Mouse (Mus musculus) liver, embryonic 11.5 days (tissue): ENCODE data around the gene Gm9049. TPM values are rescaled to one million over a fixed set of nuclear protein-coding genes. Genes with fewer than 3 reads are reported as not detected.
"Not testable (repeated sequence)": the region's sequence is repeated elsewhere in the genome, so short reads cannot be mapped to it uniquely, and the experiment has no call there.

ENCODE experiments used
- ATAC-seq: fragments of 200-750 bp; cut with Nextera tagmentation; replicated peaks from 2 replicates; pipeline ENCODE4 v1.8.0; 2017; ENCODE audit warnings: moderate number of reproducible peaks, mild to moderate bottlenecking, moderate TSS enrichment, moderate library complexity; ENCODE audit not compliant: low FRiP score
- DNase-seq: peaks from one replicate; pipeline ENCODE4 v3.0.0-alpha.2; 2017; ENCODE audit warnings: low spot score
- H3K27ac ChIP-seq: fragments of 300-500 bp; sonication (generic); 2 replicates; pipeline ENCODE4 v1.5.1; 2014; ENCODE audit warnings: mild to moderate bottlenecking, low read depth, low read length, control low read depth
- H3K27me3 ChIP-seq: fragments of 300-500 bp; sonication (generic); replicated peaks from 2 replicates; pipeline ENCODE4 v1.6.1; 2014; ENCODE audit warnings: low read length, mixed read lengths; ENCODE audit not compliant: control insufficient read depth, insufficient read depth
- H3K36me3 ChIP-seq: fragments of 300-500 bp; sonication (generic); 2 replicates; pipeline ENCODE4 v1.6.1; 2014; ENCODE audit warnings: mild to moderate bottlenecking, low read length, moderate library complexity, mixed read lengths; ENCODE audit not compliant: control insufficient read depth, insufficient read depth
- H3K4me1 ChIP-seq: fragments of 300-500 bp; sonication (generic); replicated peaks from 2 replicates; pipeline ENCODE4 v1.6.1; 2014; ENCODE audit warnings: low read length, mixed read lengths; ENCODE audit not compliant: control insufficient read depth, insufficient read depth
- H3K4me2 ChIP-seq: fragments of 300-500 bp; sonication (generic); 2 replicates; pipeline ENCODE4 v1.6.1; 2014; ENCODE audit warnings: mild to moderate bottlenecking, control low read depth, moderate library complexity
- H3K4me3 ChIP-seq: fragments of 300-500 bp; sonication (generic); 2 replicates; pipeline ENCODE4 v1.5.1; 2014; ENCODE audit warnings: low read depth, low read length, control low read depth
- H3K9ac ChIP-seq: fragments of 300-500 bp; sonication (generic); 2 replicates; pipeline ENCODE4 v1.6.1; 2014; ENCODE audit warnings: low read depth, low read length, control low read depth
- H3K9me3 ChIP-seq: fragments of 300-500 bp; sonication (generic); 2 replicates; pipeline ENCODE4 v1.6.1; 2016; ENCODE audit warnings: low read length, inconsistent platforms, mixed read lengths; ENCODE audit not compliant: control insufficient read depth
- WGBS: fragments of 180-500 bp; shearing (Covaris S2); extraction: QIAGEN DNeasy Blood & Tissue Kit; methylation state at CpG from one replicate; pipeline ENCODE4 v1.1.7; 2014; 5-methylcytosine and 5-hydroxymethylcytosine counted together
- polyA plus RNA-seq: library from polyadenylated mRNA; unstranded; fragments of >200 nt; fragmentation: Nextera tagmentation; extraction: Ambion mirVana; gene quantifications from 2 replicates; pipeline ENCODE4 v1.2.1, GENCODE M21; 2014

The Gm9049 gene
- not detected in 2 replicates for polyA plus RNA-seq

GRCm38 (mm10) chr10:118354005-118354404 lies at the start of gene Gm9049:
Gene Gm9049 (minus strand): TSS chr10:118354105.
- not testable (repeated sequence) for H3K36me3 ChIP-seq, H3K9ac ChIP-seq, H3K4me3 ChIP-seq, H3K4me1 ChIP-seq, ATAC-seq, H3K27me3 ChIP-seq, DNase-seq, H3K4me2 ChIP-seq, H3K9me3 ChIP-seq, H3K27ac ChIP-seq
- no CpG with 5 or more reads among the region's 11 CpGs for WGBS

DNA sequence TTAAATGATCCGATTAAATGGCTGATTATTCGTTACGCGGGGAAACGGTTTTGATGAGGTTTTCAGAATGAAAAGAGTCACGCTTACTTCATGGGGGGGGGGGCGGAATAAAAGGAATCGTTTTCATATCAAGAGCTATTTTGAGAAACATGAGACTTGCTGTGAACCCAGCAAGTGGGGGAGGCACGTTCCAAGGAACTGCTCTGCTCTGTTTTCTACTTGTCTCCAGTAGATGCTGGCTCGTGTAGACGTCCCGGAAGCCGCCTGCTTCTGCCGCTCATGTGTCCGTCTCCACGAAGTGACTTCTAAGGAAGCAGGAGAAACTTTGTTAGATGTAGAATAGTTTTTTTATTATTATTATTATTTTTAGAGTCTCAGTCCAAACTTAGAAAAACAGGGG lies 46.0 kb upstream of the Gm9049 start:
- WGBS = 85% methylated on average over 16 of the region's 16 CpGs
- H3K9me3 ChIP-seq = no peaks in the 10 kb centered on the region
- H3K27me3 ChIP-seq = no peaks in the 10 kb centered on the region

DNA sequence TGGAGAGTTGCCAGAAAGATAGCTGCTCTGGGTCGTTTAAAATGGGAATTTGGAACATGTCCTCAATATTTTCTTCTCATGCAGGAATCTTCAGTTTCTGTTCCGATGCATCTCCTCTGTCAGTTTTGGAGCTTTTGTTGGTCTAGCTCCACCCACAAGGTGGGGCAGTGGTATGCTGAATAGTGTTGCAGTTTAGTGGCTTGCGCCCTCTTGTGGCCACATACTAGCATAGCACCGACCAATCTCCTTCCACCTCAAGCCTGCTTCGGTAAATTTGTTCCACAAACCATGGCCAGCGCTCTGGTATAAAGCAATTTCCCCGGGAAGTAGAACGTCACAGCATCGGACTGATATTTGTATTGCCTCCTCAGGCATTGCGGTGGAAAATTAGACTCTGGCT lies 16.5 kb upstream of the Gm9049 start:
- ATAC-seq (peak; percentile 82), DNase-seq (peak; percentile 59)
- no peaks in the 10 kb centered on the region for H3K36me3 ChIP-seq
- H3K4me3 ChIP-seq = no peak overlapping the region
- H3K4me2 ChIP-seq = peak overlapping the region; percentile 37; the same call in 1 of the 2 replicates
- 11% methylated on average over 10 of the region's 10 CpGs for WGBS
- H3K9ac ChIP-seq = no peak overlapping the region
- no peaks in the 10 kb centered on the region for H3K27me3 ChIP-seq
- H3K27ac ChIP-seq = no peak overlapping the region
- no peaks in the 10 kb centered on the region for H3K4me1 ChIP-seq
- no peaks in the 10 kb centered on the region for H3K9me3 ChIP-seq

More for the DNA sequence above, 46.0 kb upstream of the Gm9049 start:
- Histone ChIP-seq H3K4me2 (no peak overlapping the region), H3K27ac (no peak overlapping the region), H3K4me1 (no peaks in the 10 kb centered on the region), H3K36me3 (no peaks in the 10 kb centered on the region), H3K9ac (no peak overlapping the region), H3K4me3 (no peak overlapping the region)
- no peak for DNase-seq
- ATAC-seq = no peak

- DNase-seq (no peak), ATAC-seq (no peak)
- Histone ChIP-seq H3K9ac (no peak overlapping the region), H3K4me1 (no peaks in the 10 kb centered on the region), H3K27me3 (no peaks in the 10 kb centered on the region), H3K36me3 (no peaks in the 10 kb centered on the region), H3K9me3 (no peaks in the 10 kb centered on the region), H3K27ac (no peak overlapping the region), H3K4me2 (no peak overlapping the region), H3K4me3 (no peak overlapping the region)
- WGBS = 87% methylated on average over 9 of the region's 9 CpGs
Observed at GRCm38 (mm10) chr10:118369518-118369917, 15.6 kb upstream of the Gm9049 start.

DNA sequence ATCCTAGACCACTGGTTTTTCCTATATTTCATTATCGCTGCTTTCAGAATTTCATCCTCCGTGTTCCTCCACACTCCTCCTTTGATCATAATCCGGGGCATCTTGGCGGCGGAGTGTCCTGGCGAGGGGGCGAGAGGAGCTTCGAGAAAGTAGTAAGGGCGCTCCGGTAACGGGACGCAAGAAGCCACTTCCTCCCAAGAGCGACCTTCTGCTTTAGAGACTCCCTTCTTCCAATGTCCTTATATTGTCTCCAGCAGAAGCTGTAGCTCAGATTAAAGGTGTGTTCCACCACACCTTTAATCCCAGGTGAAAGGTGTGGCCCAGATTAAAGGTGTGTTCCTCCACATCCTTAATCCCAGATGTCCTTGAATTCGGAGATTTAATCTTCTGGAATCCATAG lies 5.3 kb downstream of the Gm9049 start, which contains the start of gene Gm9048:
Gm9048 (minus strand) TSS at position 101 of the 400 bp plus-strand sequence.
- 100% methylated on average over 1 of the region's 14 CpGs for WGBS
- not testable (repeated sequence) for ATAC-seq

GRCm38 (mm10) chr10:118343155-118343554 lies 10.8 kb downstream of the Gm9049 start, which contains the start of gene Gm9046:
Gene Gm9046 (minus strand): TSS chr10:118343255.
- not testable (repeated sequence) for H3K4me2 ChIP-seq, DNase-seq, H3K9ac ChIP-seq, H3K27ac ChIP-seq, H3K9me3 ChIP-seq, H3K4me1 ChIP-seq, H3K36me3 ChIP-seq, H3K4me3 ChIP-seq, H3K27me3 ChIP-seq, ATAC-seq
- no CpG with 5 or more reads among the region's 14 CpGs for WGBS

More for the DNA sequence above, 5.3 kb downstream of the Gm9049 start, which contains the start of gene Gm9048:
- H3K27me3 ChIP-seq, H3K4me2 ChIP-seq, H3K4me1 ChIP-seq, H3K4me3 ChIP-seq, H3K9ac ChIP-seq, H3K36me3 ChIP-seq, H3K27ac ChIP-seq, H3K9me3 ChIP-seq, DNase-seq: not testable (repeated sequence)

DNA sequence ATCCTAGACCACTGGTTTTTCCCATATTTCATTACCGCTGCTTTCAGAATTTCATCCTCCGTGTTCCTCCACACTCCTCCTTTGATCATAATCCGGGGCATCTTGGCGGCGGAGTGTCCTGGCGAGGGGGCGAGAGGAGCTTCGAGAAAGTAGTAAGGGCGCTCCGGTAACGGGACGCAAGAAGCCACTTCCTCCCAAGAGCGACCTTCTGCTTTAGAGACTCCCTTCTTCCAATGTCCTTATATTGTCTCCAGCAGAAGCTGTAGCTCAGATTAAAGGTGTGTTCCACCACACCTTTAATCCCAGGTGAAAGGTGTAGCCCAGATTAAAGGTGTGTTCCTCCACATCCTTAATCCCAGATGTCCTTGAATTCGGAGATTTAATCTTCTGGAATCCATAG lies 16.2 kb downstream of the Gm9049 start, which contains the start of gene Gm9045:
Gm9045 (minus strand) TSS at position 101 of the 400 bp plus-strand sequence.
- not testable (repeated sequence) for H3K4me2 ChIP-seq, DNase-seq, H3K27ac ChIP-seq, H3K4me1 ChIP-seq, H3K9ac ChIP-seq, H3K27me3 ChIP-seq, H3K4me3 ChIP-seq, ATAC-seq, H3K36me3 ChIP-seq, H3K9me3 ChIP-seq
- no CpG with 5 or more reads among the region's 14 CpGs for WGBS

- ATAC-seq, H3K27ac ChIP-seq, H3K27me3 ChIP-seq, H3K9me3 ChIP-seq, H3K9ac ChIP-seq, H3K4me1 ChIP-seq, H3K36me3 ChIP-seq, DNase-seq, H3K4me2 ChIP-seq, H3K4me3 ChIP-seq: not testable (repeated sequence)
- no CpG with 5 or more reads among the region's 14 CpGs for WGBS
Observed at GRCm38 (mm10) chr10:118332308-118332707, 21.6 kb downstream of the Gm9049 start, which contains the start of gene Gm9044. Gene Gm9044 (minus strand): TSS chr10:118332408.

- H3K36me3 ChIP-seq, DNase-seq, H3K27ac ChIP-seq, H3K9me3 ChIP-seq, H3K4me2 ChIP-seq, H3K4me3 ChIP-seq, H3K27me3 ChIP-seq, ATAC-seq, H3K9ac ChIP-seq, H3K4me1 ChIP-seq: not testable (repeated sequence)
- WGBS = no CpG with 5 or more reads among the region's 11 CpGs
Observed at GRCm38 (mm10) chr10:118326869-118327268, 27.0 kb downstream of the Gm9049 start, which contains the start of gene Gm9040. Gene Gm9040 (minus strand): TSS chr10:118326969.
